Mouse (Mus musculus) forebrain, postnatal 0 days (tissue): ENCODE results near the gene Dbil5. TPM values are rescaled to one million over a fixed set of nuclear protein-coding genes. Genes with fewer than 3 reads are reported as not detected.
"Not testable (repeated sequence)": the region's sequence is repeated elsewhere in the genome, so short reads cannot be mapped to it uniquely, and the experiment has no call there.

Experiments used
- ATAC-seq: fragments of 200-750 bp; cut with Nextera tagmentation; 2 replicates; pipeline ENCODE4 v1.8.0; 2017; ENCODE audit warnings: mild to moderate bottlenecking, moderate library complexity
- DNase-seq: peaks from one replicate; pipeline ENCODE4 v3.0.0-alpha.2; 2015
- H3K27ac ChIP-seq: fragments of 300-500 bp; sonication (generic); 2 replicates; pipeline ENCODE4 v1.5.1; 2014; ENCODE audit warnings: low read depth, mild to moderate bottlenecking, antibody characterized with exemption, low read length, moderate library complexity, mixed read lengths
- H3K27me3 ChIP-seq: fragments of 300-500 bp; sonication (generic); 2 replicates; pipeline ENCODE4 v1.6.1; 2014; ENCODE audit warnings: mild to moderate bottlenecking, low read length, mixed read lengths; ENCODE audit not compliant: insufficient read depth
- H3K36me3 ChIP-seq: fragments of 300-500 bp; sonication (generic); 2 replicates; pipeline ENCODE4 v1.6.1; 2014; ENCODE audit warnings: mild to moderate bottlenecking, moderate library complexity; ENCODE audit not compliant: insufficient read depth
- H3K4me1 ChIP-seq: fragments of 300-500 bp; sonication (generic); 2 replicates; pipeline ENCODE4 v1.6.1; 2014; ENCODE audit warnings: antibody characterized with exemption; ENCODE audit not compliant: insufficient read depth
- H3K4me2 ChIP-seq: fragments of 300-500 bp; sonication (generic); 2 replicates; pipeline ENCODE4 v1.6.1; 2014; ENCODE audit warnings: low read depth, mild to moderate bottlenecking, moderate library complexity
- H3K4me3 ChIP-seq: fragments of 300-500 bp; sonication (generic); 2 replicates; pipeline ENCODE4 v1.5.1; 2014; ENCODE audit warnings: low read depth, low read length, mixed read lengths
- H3K9ac ChIP-seq: fragments of 300-500 bp; sonication (generic); 2 replicates; pipeline ENCODE4 v1.6.1; 2014; ENCODE audit warnings: mild to moderate bottlenecking
- H3K9me3 ChIP-seq: fragments of 300-500 bp; sonication (generic); 2 replicates; pipeline ENCODE4 v1.6.1; 2016; ENCODE audit warnings: low read length
- CTCF ChIP-seq: sonication (generic); IDR thresholded peaks from 2 replicates; pipeline ENCODE4 v1.5.1; 2016; ENCODE audit warnings: antibody characterized with exemption, control low read depth, low read depth
- WGBS: fragments of 180-500 bp; shearing (Covaris S2); extraction: QIAGEN DNeasy Blood & Tissue Kit; methylation state at CpG from one replicate; pipeline ENCODE4 v1.1.7; 2014; 5-methylcytosine and 5-hydroxymethylcytosine counted together
- polyA plus RNA-seq: library from polyadenylated mRNA; unstranded; fragments of >200 nt; fragmentation: Nextera tagmentation; extraction: Ambion mirVana; gene quantifications from 2 replicates; pipeline ENCODE4 v1.2.1, GENCODE M21; 2015
- total RNA-seq: library from RNA; depleted of rRNA; stranded (reverse); fragments of >200 nt; gene quantifications from 2 replicates; pipeline ENCODE4 v1.2.3, GENCODE M21; 2014

Gene Dbil5
- total and polyA plus RNA-seq, 2 experiments from 2014 or later, result 0.43 to 1.2 TPM

DNA sequence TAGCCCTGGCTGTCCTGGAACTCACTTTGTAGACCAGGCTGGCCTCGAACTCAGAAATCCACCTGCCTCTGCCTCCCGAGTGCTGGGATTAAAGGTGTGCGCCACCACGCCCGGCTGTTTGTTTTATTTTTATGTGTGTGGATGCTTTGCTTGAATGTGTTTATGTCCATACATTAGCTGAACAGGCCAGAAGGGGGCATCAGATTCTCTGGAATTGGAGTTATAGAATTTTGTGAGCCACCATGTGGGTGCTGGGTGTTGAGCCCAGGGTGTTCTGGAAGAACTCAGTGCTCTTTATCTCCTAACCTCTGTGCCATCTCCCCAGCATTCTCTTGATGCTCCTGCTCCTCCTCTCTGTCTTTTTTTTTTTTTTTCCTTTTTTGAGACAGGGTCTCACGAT, 30.5 kb upstream of the Dbil5 start:
- no peak overlapping the region for H3K4me3 ChIP-seq
- ATAC-seq, result no peak
- no peak overlapping the region for H3K27ac ChIP-seq
- no peak for DNase-seq
- H3K36me3 ChIP-seq, result no peaks in the 10 kb centered on the region
- H3K4me1 ChIP-seq, result no peaks in the 10 kb centered on the region
- no peaks in the 10 kb centered on the region for H3K27me3 ChIP-seq
- 83% methylated on average over 6 of the region's 6 CpGs for WGBS
- no peaks in the 10 kb centered on the region for H3K9me3 ChIP-seq
- no peak for TF ChIP-seq CTCF
- H3K9ac ChIP-seq, result no peak overlapping the region
- no peak overlapping the region for H3K4me2 ChIP-seq

DNA sequence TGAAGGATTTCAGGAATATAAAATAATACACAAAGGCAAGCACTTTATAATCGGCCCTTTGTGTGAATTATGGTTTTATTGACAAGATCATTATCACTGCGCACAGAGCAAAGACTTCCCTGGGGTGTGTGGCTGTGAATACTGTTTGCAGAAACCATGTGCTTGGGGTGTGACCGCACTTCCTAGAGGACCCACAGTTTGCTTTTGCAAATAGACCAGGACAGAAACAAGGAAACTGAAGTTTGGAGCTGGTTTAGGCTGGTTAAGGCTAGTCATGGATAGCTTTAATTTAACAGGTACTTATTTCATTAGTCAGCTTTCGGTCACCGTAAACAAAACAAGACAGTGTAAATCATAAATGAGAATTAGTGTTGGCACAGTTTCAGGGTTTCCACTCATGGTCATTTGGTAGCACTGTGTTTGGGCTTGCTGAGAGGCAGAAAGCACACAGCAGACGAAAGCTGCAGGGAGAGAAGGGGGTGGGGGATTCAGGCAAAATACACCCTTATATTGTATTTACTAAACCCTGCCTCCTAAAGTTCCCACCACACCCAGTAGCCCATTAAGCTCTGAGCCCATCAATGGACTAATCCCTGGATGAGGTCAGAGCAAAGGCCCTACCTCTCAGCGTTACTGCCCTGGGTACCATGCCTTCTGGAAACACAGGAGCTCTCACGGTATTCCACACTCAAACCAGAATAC, 21.0 kb upstream of the Dbil5 start:
- no peak for DNase-seq
- 61% methylated on average over 8 of the region's 8 CpGs for WGBS
- H3K27ac ChIP-seq, result no peak overlapping the region
- no peaks in the 10 kb centered on the region for H3K27me3 ChIP-seq
- H3K4me2 ChIP-seq, result no peak overlapping the region
- no peaks in the 10 kb centered on the region for H3K4me1 ChIP-seq
- no peak overlapping the region for H3K9ac ChIP-seq
- no peak for TF ChIP-seq CTCF
- no peak overlapping the region for H3K4me3 ChIP-seq
- ATAC-seq, result no peak
- H3K9me3 ChIP-seq, result no peaks in the 10 kb centered on the region
- no peaks in the 10 kb centered on the region for H3K36me3 ChIP-seq

DNA sequence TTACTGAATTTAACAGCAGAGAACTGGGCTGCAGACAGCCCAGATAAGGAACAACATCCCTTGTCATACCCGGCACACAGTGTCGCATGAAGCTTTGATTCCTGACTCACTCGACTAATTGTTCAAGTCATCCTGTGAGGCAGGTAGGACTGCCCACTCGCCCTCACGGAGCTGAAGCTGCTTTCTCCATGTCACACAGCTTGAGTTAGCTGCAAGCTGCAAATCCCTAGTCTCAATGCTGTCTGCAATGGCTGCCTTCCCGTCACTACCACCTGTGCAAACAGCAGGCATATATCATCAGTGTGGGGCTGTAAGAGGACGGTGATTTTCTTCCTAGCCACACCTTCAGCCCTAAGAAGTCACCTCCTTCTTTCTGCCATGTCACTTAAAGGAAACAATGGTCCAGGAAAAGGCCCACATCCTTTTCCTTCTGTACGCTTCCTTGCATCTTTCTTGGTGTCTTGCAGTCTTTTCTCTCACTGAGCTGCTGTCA, 20.4 kb upstream of the Dbil5 start:
- Histone ChIP-seq H3K9me3 (no peaks in the 10 kb centered on the region), H3K27ac (no peak overlapping the region), H3K4me3 (no peak overlapping the region), H3K36me3 (no peaks in the 10 kb centered on the region), H3K27me3 (no peaks in the 10 kb centered on the region), H3K4me2 (no peak overlapping the region), H3K4me1 (no peaks in the 10 kb centered on the region), H3K9ac (no peak overlapping the region)
- 47% methylated on average over 8 of the region's 8 CpGs for WGBS
- no peak for ATAC-seq
- DNase-seq, result no peak
- no peak for TF ChIP-seq CTCF

DNA sequence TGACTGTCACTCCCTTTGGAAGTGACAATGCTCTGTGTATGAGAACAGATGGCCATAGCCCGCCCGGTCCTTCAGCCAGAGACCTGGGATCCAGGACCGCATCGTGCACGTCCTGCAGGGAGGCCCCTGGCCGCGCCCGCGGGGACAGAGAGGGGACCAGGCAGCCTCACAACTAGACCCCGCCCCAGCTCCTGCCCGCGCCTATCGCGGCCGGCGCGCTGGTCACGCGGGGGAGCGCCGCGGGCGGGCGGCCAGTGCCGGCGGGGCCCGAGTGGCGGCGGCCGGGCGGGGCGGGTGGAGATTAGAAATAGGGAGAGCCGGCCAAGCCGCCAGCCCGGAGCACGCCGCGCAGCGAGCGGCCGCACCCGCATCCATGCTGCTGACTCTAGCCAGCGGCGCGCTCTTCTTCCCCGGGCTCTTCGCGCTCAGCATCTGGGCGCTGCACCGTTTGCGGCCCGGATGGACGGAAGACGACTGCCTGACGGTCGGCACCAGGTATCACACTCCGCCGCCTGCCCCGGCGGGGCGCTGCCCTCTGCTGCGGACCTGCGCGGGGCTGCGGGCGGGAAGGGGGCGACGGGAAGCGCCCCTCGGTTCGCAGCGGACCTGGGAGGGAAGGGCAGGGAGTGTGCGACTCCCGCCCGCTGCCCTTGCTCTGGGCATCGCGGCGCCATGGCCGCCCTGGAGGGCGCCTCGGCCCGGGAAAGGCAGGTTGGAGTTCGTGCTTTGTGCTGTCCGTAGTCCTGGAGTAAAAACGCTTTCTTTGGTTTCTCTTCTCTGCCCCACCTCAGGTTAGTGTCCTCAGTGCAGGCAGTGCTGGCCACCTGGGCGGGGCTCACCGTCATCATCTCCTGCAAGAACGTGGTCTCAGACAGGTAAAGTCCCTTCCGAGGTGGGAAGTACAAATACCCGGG, 15.4 kb upstream of the Dbil5 start:
- Histone ChIP-seq H3K36me3 (peaks cover 26% of the 10 kb centered on the region), H3K4me2 (peak overlapping the region; percentile 87), H3K27me3 (no peaks in the 10 kb centered on the region), H3K9ac (peak overlapping the region; percentile 90), H3K9me3 (no peaks in the 10 kb centered on the region), H3K4me1 (no peaks in the 10 kb centered on the region), H3K27ac (peak overlapping the region; percentile 80), H3K4me3 (peak overlapping the region; percentile 90)
- ATAC-seq, result peak; percentile 99
- TF ChIP-seq CTCF, result peak; percentile 45
- DNase-seq, result peak; percentile 85
- under 1% methylated on average over 73 of the region's 90 CpGs for WGBS

DNA sequence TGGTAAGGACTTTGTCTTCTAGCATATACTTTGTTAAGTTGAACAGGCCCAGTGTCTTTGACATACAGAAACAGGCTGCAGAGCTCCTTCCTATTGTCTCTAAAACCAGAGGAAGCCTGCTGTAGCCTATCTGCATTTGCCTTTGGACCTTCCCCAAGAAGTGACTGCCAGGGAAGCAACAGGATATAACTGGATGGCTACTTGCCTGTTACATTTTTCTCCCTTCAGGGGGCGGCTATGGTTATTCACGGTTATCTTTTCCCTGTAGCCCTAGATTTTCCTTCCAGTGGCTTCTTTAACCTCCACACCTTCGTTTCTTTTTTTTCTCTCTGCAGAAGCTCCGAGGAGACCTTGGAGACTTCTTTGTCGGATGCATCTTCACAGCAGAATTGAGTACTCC, 10.6 kb upstream of the Dbil5 start:
- H3K9me3 ChIP-seq, result no peaks in the 10 kb centered on the region
- TF ChIP-seq CTCF, result no peak
- no peak overlapping the region for H3K27ac ChIP-seq
- WGBS, result 88% methylated on average over 5 of the region's 5 CpGs
- H3K9ac ChIP-seq, result no peak overlapping the region
- no peaks in the 10 kb centered on the region for H3K27me3 ChIP-seq
- ATAC-seq, result no peak
- no peak overlapping the region for H3K4me3 ChIP-seq
- no peaks in the 10 kb centered on the region for H3K4me1 ChIP-seq
- peaks cover 59% of the 10 kb centered on the region for H3K36me3 ChIP-seq
- no peak for DNase-seq
- H3K4me2 ChIP-seq, result no peak overlapping the region

DNA sequence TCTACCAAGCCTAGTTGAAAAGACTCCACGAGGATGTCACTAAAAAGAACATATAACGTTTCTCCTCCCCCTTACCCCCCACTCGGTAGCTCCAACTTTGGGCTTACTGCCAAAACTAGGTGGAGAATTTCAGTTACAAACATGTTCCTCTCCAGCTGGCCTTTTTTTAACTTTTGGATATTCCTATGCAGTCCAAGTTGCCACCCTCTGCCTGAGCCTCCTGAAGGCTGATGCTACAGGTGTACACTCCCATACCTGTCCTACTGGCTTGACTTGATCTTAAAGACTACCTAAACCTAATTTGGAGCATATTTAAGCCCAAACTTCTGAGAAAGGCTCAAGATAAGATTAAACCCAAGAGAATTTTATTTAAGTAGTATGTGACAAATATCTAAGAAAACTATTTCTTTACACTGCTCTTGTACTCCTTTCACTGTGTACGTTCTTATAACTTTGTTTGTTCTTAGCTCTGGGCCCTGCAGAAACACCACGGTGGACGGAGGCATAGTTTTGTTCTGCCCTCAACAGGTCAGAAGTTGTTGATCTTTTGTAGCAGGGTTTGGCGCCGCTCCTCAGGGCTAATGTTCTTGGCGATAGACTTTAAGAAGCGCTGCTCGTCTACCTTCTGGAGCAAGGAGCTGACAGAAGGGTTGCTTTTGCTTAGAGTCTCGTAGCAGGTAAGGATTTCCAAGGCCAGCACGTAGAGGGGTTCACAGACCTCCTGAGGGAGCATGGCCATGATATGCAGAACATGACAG, 7.0 kb upstream of the Dbil5 start:
- Histone ChIP-seq H3K27me3 (no peaks in the 10 kb centered on the region), H3K9me3 (no peaks in the 10 kb centered on the region), H3K4me3 (no peak overlapping the region), H3K4me2 (no peak overlapping the region), H3K27ac (no peak overlapping the region), H3K9ac (no peak overlapping the region), H3K4me1 (no peaks in the 10 kb centered on the region), H3K36me3 (peaks cover 65% of the 10 kb centered on the region)
- DNase-seq (no peak), ATAC-seq (no peak)
- WGBS, result 82% methylated on average over 13 of the region's 13 CpGs
- no peak for TF ChIP-seq CTCF

DNA sequence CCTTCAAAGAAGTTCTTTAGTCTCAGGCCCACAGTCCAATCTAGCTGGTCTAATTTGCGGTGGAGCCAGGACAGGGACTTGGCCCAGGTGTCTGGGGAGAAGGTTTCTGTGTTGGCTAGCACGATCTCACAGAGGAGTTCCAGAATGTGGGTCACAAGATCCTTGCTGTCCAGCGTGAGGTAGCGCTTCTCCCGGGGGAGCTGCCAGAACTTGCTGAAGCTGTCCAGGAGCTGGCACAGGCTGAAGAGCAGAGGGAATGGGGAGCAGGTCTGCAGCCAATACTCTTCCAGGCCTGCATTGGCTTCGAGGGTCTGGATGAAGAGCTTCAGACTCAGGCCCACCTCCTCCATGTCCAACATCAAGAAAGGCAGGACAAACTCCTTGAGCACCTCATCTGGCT, 5.8 kb upstream of the Dbil5 start:
- not testable (repeated sequence) for H3K4me2 ChIP-seq, H3K4me1 ChIP-seq, ATAC-seq, DNase-seq, H3K9ac ChIP-seq, H3K27ac ChIP-seq, H3K27me3 ChIP-seq, H3K4me3 ChIP-seq, H3K9me3 ChIP-seq
- peaks cover 53% of the 10 kb centered on the region for H3K36me3 ChIP-seq
- WGBS, result 90% methylated on average over 5 of the region's 6 CpGs
